Mouse (Mus musculus) heart, adult 11 months (tissue): Measurements from ENCODE around the gene Ccl9.

Experiments
- DNase-seq: peaks from one replicate; pipeline ENCODE4 v3.0.0; 2022

Ccl9 gene

GRCm38 (mm10) chr11:83534609-83535423, 43.6 kb downstream of the Ccl9 start:
- peak; percentile 98 for DNase-seq

- no peak for DNase-seq
Observed at GRCm38 (mm10) chr11:83534143-83534542, 44.3 kb downstream of the Ccl9 start.

- no peak for DNase-seq
Observed at GRCm38 (mm10) chr11:83533192-83533591, 45.2 kb downstream of the Ccl9 start.

- no peak for DNase-seq
Observed at GRCm38 (mm10) chr11:83530360-83530759, 48.1 kb downstream of the Ccl9 start, which contains the start of gene Ccl5. Ccl5 (minus strand) TSS chr11:83530518.

- DNase-seq = no peak
Observed at GRCm38 (mm10) chr11:83529024-83529423, 49.4 kb downstream of the Ccl9 start.
